Mouse (Mus musculus): Measurements from ENCODE around the gene Ddx21. TPM values are rescaled to one million over a fixed set of nuclear protein-coding genes. Genes with fewer than 3 reads are reported as not detected.

Ddx21 gene
- polyA plus RNA-seq, 1 experiment from 2014 or later = 15.7 TPM

DNA sequence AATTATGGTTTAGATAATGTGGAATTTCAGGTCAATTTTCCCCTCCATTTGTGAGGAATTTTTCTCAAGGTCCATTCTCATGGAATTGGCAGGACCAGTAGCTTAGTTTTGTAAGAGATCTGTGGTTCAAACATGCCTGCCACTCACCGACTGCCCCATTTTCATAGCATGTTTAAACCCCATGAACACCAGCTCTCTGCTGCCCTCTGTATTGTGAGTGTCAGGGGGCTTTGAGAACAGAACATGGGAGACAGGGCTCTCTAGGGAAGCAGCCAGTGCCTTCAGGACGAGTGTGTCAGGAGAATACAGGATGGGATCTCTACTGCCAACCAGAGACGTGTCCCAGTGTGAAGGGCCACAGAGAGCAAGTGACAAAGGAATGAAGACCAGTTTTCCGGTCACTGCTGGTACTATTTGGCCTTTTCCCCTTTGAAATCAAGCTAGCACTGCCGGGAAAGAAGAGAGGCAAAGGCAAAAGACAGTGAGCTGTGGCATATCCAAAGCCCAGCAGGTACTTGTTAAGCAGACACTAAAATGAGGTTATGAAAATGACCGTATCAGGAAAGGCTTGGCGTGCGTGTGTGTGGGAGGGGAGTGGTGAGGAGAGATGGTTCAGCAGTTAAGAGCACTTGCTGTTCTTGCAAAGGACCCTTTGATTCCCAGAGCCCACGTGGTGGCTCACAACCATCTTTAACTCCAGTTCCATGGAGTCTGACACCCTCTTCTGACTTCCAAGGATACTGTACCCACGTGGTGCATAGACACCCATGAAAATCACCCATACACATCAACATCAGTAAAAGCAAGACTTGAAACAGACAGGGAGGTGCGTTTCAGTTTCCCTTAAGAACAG is 46.1 kb downstream of the Ddx21 start:
- H3K27ac ChIP-seq = no peak overlapping the region
- no peak overlapping the region for H3K9ac ChIP-seq (ENCODE audit: low read depth, low read length)
- no peaks in the 10 kb centered on the region for H3K9me3 ChIP-seq (replicated peaks; ENCODE audit: low read length)
- no peaks in the 10 kb centered on the region for H3K4me1 ChIP-seq (replicated peaks; ENCODE audit: insufficient read depth, low read length)
- H3K36me3 ChIP-seq (ENCODE audit: insufficient read depth, low read length) = peaks cover 24% of the 10 kb centered on the region
- 66% methylated on average over 11 of the region's 11 CpGs for WGBS
- DNase-seq (ENCODE audit: low spot score) (no peak), ATAC-seq (replicated peaks; ENCODE audit: low FRiP score, low read depth) (no peak)
- no peak overlapping the region for H3K4me2 ChIP-seq (ENCODE audit: low read length)
- no peak overlapping the region for H3K4me3 ChIP-seq (replicated peaks; ENCODE audit: low read depth, low read length)
- no peaks in the 10 kb centered on the region for H3K27me3 ChIP-seq (ENCODE audit: insufficient read depth, low read length)
- TF ChIP-seq CTCF (IDR thresholded peaks at IDR 0.05; ENCODE audit: low read depth) = peak; percentile 22; the same call in 1 of the 2 replicates

DNA sequence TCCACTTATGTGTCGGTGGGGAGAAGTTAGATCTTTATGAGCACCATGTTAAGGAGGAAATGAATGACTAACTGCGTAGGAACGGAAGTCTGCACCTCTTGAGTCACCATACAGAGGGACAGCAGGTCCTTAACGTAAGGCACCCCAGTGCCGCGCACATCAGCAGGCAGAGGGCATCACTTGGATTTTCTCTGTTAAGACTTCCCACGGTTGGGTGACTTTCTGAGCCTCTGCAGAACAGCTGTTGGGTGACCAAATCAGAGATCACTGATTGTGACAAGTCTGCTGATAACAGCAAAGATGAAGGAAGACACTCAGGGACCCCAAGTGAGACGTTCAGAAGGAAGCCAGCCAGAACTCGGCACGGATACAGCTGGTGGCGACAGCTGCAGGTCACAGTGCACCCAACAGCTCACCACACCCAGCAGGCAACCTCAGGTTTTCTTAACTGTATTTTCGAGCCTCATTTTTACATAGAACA is 48.4 kb downstream of the Ddx21 start:
- TF ChIP-seq CTCF (IDR thresholded peaks at IDR 0.05; ENCODE audit: low read depth) = no peak
- Histone ChIP-seq H3K27me3 (ENCODE audit: insufficient read depth, low read length) (no peaks in the 10 kb centered on the region), H3K9me3 (replicated peaks; ENCODE audit: low read length) (no peaks in the 10 kb centered on the region), H3K27ac (no peak overlapping the region), H3K4me3 (replicated peaks; ENCODE audit: low read depth, low read length) (no peak overlapping the region), H3K4me1 (replicated peaks; ENCODE audit: insufficient read depth, low read length) (no peaks in the 10 kb centered on the region), H3K36me3 (ENCODE audit: insufficient read depth, low read length) (peaks cover 2% of the 10 kb centered on the region; the same call in 1 of the 2 replicates), H3K4me2 (ENCODE audit: low read length) (no peak overlapping the region), H3K9ac (ENCODE audit: low read depth, low read length) (no peak overlapping the region)
- ATAC-seq (replicated peaks; ENCODE audit: low FRiP score, low read depth) = no peak
- no peak for DNase-seq (ENCODE audit: low spot score)
- 64% methylated on average over 12 of the region's 12 CpGs for WGBS

DNA sequence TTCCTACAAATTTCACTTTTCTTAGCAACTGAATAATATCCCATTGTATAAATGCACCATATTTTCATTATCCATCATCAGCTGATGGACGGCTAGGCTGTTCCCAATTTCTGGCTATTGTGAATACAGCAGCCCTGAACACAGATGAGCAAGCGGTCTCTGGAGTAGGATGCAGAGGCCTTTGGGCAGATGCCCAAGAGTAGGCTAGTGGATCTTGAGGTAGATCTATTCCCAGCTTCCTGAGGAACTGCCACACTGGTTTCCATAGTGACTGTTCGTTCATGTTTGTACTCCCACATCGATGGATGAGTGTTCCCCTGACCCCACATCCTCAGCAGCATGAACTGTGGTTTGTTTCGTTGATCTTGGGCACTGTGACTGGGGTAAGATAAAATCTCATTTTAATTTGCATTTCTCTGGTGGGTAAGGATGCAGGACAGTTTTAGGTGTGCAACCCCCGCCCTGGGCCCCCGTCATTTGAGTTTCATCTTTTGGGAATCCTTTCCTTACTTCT is 51.2 kb downstream of the Ddx21 start:
- Histone ChIP-seq H3K9me3 (replicated peaks; ENCODE audit: low read length) (no peaks in the 10 kb centered on the region), H3K27me3 (ENCODE audit: insufficient read depth, low read length) (no peaks in the 10 kb centered on the region), H3K36me3 (ENCODE audit: insufficient read depth, low read length) (no peaks in the 10 kb centered on the region), H3K9ac (ENCODE audit: low read depth, low read length) (no peak overlapping the region), H3K27ac (no peak overlapping the region), H3K4me2 (ENCODE audit: low read length) (no peak overlapping the region), H3K4me3 (replicated peaks; ENCODE audit: low read depth, low read length) (no peak overlapping the region), H3K4me1 (replicated peaks; ENCODE audit: insufficient read depth, low read length) (no peaks in the 10 kb centered on the region)
- WGBS = 54% methylated on average over 7 of the region's 7 CpGs
- DNase-seq (ENCODE audit: low spot score) (no peak), ATAC-seq (replicated peaks; ENCODE audit: low FRiP score, low read depth) (no peak)
- TF ChIP-seq CTCF (IDR thresholded peaks at IDR 0.05; ENCODE audit: low read depth) = no peak

DNA sequence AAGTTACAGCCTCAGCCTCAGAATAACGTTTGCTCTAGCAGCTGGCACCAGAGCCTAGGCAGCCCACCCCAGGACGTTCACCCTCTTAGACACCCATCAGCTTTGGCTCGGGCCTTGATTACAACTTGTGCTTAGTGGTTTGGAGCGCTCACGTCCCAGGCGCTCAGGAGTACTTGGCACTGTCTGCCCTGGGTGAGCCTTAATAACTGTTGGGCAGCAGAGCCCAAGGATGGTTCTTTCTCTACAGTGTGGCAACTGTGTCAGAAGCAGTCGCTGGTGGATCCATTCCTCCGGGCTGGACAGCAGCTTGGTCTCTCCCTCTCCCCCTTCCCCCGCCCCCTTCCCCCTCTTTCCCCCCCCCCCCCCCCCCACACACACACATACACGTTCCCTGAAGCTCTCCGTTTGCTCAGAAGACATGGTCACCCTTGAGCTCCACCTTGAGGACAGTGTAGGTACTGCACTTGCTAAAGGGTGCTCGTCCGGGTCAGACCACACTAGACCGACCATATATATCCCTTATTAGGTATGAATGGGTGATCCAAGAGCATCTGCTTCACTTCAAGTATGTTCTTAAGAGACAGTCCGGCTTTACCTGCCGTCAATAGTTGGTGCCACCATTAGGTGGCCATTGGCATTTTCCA is 52.4 kb downstream of the Ddx21 start:
- no peaks in the 10 kb centered on the region for H3K27me3 ChIP-seq (ENCODE audit: insufficient read depth, low read length)
- no peaks in the 10 kb centered on the region for H3K9me3 ChIP-seq (replicated peaks; ENCODE audit: low read length)
- ATAC-seq (replicated peaks; ENCODE audit: low FRiP score, low read depth) (peak; percentile 59), DNase-seq (ENCODE audit: low spot score) (peak; percentile 72)
- no peaks in the 10 kb centered on the region for H3K36me3 ChIP-seq (ENCODE audit: insufficient read depth, low read length)
- H3K4me1 ChIP-seq (replicated peaks; ENCODE audit: insufficient read depth, low read length) = no peaks in the 10 kb centered on the region
- WGBS = 28% methylated on average over 15 of the region's 16 CpGs
- no peak overlapping the region for H3K27ac ChIP-seq
- no peak overlapping the region for H3K4me2 ChIP-seq (ENCODE audit: low read length)
- TF ChIP-seq CTCF (IDR thresholded peaks at IDR 0.05; ENCODE audit: low read depth) = peak; percentile 78
- H3K4me3 ChIP-seq (replicated peaks; ENCODE audit: low read depth, low read length) = no peak overlapping the region
- H3K9ac ChIP-seq (ENCODE audit: low read depth, low read length) = no peak overlapping the region

DNA sequence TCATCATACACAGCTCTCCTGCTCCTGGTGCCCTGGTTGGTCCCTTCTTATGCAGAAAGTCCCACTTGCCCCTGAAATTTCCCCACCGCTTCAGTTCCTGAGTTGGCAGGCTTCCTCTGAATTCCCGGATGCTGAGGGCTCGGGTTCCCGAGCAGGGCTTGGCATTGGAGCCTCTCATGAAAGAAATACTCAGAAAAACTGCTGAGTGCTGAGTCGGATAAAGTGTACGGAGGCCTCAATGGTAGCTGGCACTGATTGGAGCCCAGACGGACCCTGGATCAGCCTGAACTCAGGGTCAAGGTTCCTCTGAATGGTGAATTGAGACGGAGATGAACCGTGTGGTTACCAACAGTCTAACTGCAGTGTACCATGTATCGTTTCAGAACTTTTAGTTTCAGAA is 55.6 kb downstream of the Ddx21 start:
- Histone ChIP-seq H3K27me3 (ENCODE audit: insufficient read depth, low read length) (no peaks in the 10 kb centered on the region), H3K27ac (no peak overlapping the region), H3K36me3 (ENCODE audit: insufficient read depth, low read length) (no peaks in the 10 kb centered on the region), H3K4me3 (replicated peaks; ENCODE audit: low read depth, low read length) (no peak overlapping the region), H3K9ac (ENCODE audit: low read depth, low read length) (no peak overlapping the region), H3K4me2 (ENCODE audit: low read length) (no peak overlapping the region), H3K4me1 (replicated peaks; ENCODE audit: insufficient read depth, low read length) (no peaks in the 10 kb centered on the region), H3K9me3 (replicated peaks; ENCODE audit: low read length) (no peaks in the 10 kb centered on the region)
- 62% methylated on average over 10 of the region's 10 CpGs for WGBS
- no peak for ATAC-seq (replicated peaks; ENCODE audit: low FRiP score, low read depth)
- TF ChIP-seq CTCF (IDR thresholded peaks at IDR 0.05; ENCODE audit: low read depth) = no peak
- no peak for DNase-seq (ENCODE audit: low spot score)

DNA sequence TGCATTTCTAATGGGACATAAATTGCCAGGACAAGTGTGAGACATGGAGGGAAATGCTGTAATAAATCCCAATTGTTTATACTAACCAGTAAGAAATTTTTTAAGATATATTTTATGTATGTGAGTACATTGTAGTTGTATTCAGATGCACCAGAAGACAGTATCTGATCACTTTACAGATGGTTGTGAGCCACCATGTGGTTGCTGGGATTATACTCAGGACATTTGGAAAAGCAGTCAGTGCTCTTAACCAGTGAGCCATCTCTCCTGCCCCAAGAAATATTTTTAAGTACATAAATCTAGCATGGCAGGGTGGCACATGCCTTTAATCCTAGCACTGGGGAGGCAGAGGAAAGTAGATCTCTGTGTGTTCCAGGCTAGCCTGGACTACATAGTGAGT is 56.3 kb downstream of the Ddx21 start:
- DNase-seq (ENCODE audit: low spot score) = no peak
- no peaks in the 10 kb centered on the region for H3K36me3 ChIP-seq (ENCODE audit: insufficient read depth, low read length)
- no peak overlapping the region for H3K4me2 ChIP-seq (ENCODE audit: low read length)
- H3K4me3 ChIP-seq (replicated peaks; ENCODE audit: low read depth, low read length) = no peak overlapping the region
- H3K9ac ChIP-seq (ENCODE audit: low read depth, low read length) = no peak overlapping the region
- no peak for ATAC-seq (replicated peaks; ENCODE audit: low FRiP score, low read depth)
- no peaks in the 10 kb centered on the region for H3K4me1 ChIP-seq (replicated peaks; ENCODE audit: insufficient read depth, low read length)
- H3K27me3 ChIP-seq (ENCODE audit: insufficient read depth, low read length) = no peaks in the 10 kb centered on the region
- no peaks in the 10 kb centered on the region for H3K9me3 ChIP-seq (replicated peaks; ENCODE audit: low read length)
- peak; percentile 33; the same call in 1 of the 2 replicates for TF ChIP-seq CTCF (IDR thresholded peaks at IDR 0.05; ENCODE audit: low read depth)
- H3K27ac ChIP-seq = no peak overlapping the region

All from kidney, postnatal 0 days (tissue).